Comparison of ENCODE assay signal across 11 mouse cellular contexts in genomic region chr16:36920410-36920809, GRCm38 (mm10).
"Had no signal": no experiment of that assay in that cellular context is flagged by ENCODE, and none has a peak within 500 bp of the region (broad histone marks: within the 10 kb centered on the region; RNA-seq: fewer than 3 reads in every experiment).

No protein-coding gene starts in this region.

- H3K27me3 ChIP-seq: limb, embryonic 13.5 days; megakaryocyte, embryonic 14.5 days; midbrain, embryonic 15.5 days; neural tube, embryonic 12.5 days had no signal

- DNase-seq: kidney, postnatal 10 days; kidney, postnatal 4 days; left cerebral cortex, postnatal 4 days; lung, adult 18-20 months; lung, postnatal 36 days; retina, postnatal 1 day; thymus, postnatal 4 days had no signal

- ATAC-seq: midbrain, embryonic 15.5 days had no signal
